Mouse (Mus musculus) forebrain, embryonic 15.5 days (tissue): ENCODE measurements around the gene Cul1. TPM values are rescaled to one million over a fixed set of nuclear protein-coding genes. Genes with fewer than 3 reads are reported as not detected.
"Not testable (repeated sequence)": the region's sequence is repeated elsewhere in the genome, so short reads cannot be mapped to it uniquely, and the experiment has no call there.

Source experiments
- ATAC-seq: fragments of 200-750 bp; cut with Nextera tagmentation; replicated peaks from 2 replicates; pipeline ENCODE4 v1.8.0; 2017; ENCODE audit warnings: mild to moderate bottlenecking, moderate TSS enrichment, moderate library complexity
- H3K27ac ChIP-seq: fragments of 300-500 bp; sonication (generic); replicated peaks from 2 replicates; pipeline ENCODE4 v1.5.1; 2015; ENCODE audit warnings: mild to moderate bottlenecking, inconsistent platforms
- H3K27me3 ChIP-seq: fragments of 300-500 bp; sonication (generic); 2 replicates; pipeline ENCODE4 v1.6.1; 2015; ENCODE audit warnings: inconsistent platforms
- H3K36me3 ChIP-seq: fragments of 300-500 bp; sonication (generic); 2 replicates; pipeline ENCODE4 v1.6.1; 2015; ENCODE audit warnings: mild to moderate bottlenecking, inconsistent platforms
- H3K4me1 ChIP-seq: fragments of 300-500 bp; sonication (generic); 2 replicates; pipeline ENCODE4 v1.6.1; 2015; ENCODE audit warnings: inconsistent platforms
- H3K4me2 ChIP-seq: fragments of 300-500 bp; sonication (generic); replicated peaks from 2 replicates; pipeline ENCODE4 v1.6.1; 2015; ENCODE audit warnings: mild to moderate bottlenecking, inconsistent platforms
- H3K4me3 ChIP-seq: fragments of 300-500 bp; sonication (generic); 2 replicates; pipeline ENCODE4 v1.5.1; 2015; ENCODE audit warnings: mild to moderate bottlenecking, inconsistent platforms
- H3K9ac ChIP-seq: fragments of 300-500 bp; sonication (generic); replicated peaks from 2 replicates; pipeline ENCODE4 v1.6.1; 2015; ENCODE audit warnings: mild to moderate bottlenecking, inconsistent platforms
- H3K9me3 ChIP-seq: fragments of 300-500 bp; sonication (generic); 2 replicates; pipeline ENCODE4 v1.6.1; 2016; ENCODE audit warnings: inconsistent platforms
- WGBS: fragments of 180-500 bp; shearing (Covaris S2); methylation state at CpG from one replicate; pipeline ENCODE4 v1.1.7; 2015; ENCODE audit warnings: mixed read lengths; 5-methylcytosine and 5-hydroxymethylcytosine counted together
- polyA plus RNA-seq: library from polyadenylated mRNA; unstranded; fragments of >200 nt; fragmentation: Nextera tagmentation; extraction: Ambion mirVana; gene quantifications from 2 replicates; pipeline ENCODE4 v1.2.1, GENCODE M21; 2015

Cul1 gene
- 180 and 183 TPM in 2 replicates for polyA plus RNA-seq

GRCm38 (mm10) chr6:47453098-47453497 is at the start of gene Cul1:
Gene Cul1 (plus strand): TSS chr6:47453398.
- H3K4me3 ChIP-seq: peak within 1 kb of the TSS; percentile 100
- no peaks in the 10 kb centered on the region for H3K27me3 ChIP-seq
- peaks cover 35% of the 10 kb centered on the region for H3K4me1 ChIP-seq
- WGBS: 40% methylated on average over 2 of the region's 2 CpGs
- no peaks in the 10 kb centered on the region for H3K36me3 ChIP-seq
- H3K9me3 ChIP-seq: no peaks in the 10 kb centered on the region
- H3K27ac ChIP-seq: peak within 1 kb of the TSS; percentile 98
- H3K4me2 ChIP-seq: peak within 1 kb of the TSS; percentile 78
- no peak for ATAC-seq
- H3K9ac ChIP-seq: peak within 1 kb of the TSS; percentile 99

GRCm38 (mm10) chr6:47404419-47405382 is 48.5 kb upstream of the Cul1 start:
- no peak overlapping the region for H3K4me3 ChIP-seq
- WGBS: 76% methylated on average over 11 of the region's 11 CpGs
- peaks cover 4% of the 10 kb centered on the region; the same call in 1 of the 2 replicates for H3K4me1 ChIP-seq
- H3K4me2 ChIP-seq: no peak overlapping the region
- ATAC-seq: 0 out of 2 replicates have a peak, but pooled peaks have one; percentile 53
- H3K9ac ChIP-seq: no peak overlapping the region
- no peaks in the 10 kb centered on the region for H3K9me3 ChIP-seq
- H3K27me3 ChIP-seq: no peaks in the 10 kb centered on the region
- H3K36me3 ChIP-seq: no peaks in the 10 kb centered on the region
- H3K27ac ChIP-seq: no peak overlapping the region; the same call in 1 of the 2 replicates

GRCm38 (mm10) chr6:47412886-47413606 is 40.2 kb upstream of the Cul1 start:
- Histone ChIP-seq H3K4me2 (no peak overlapping the region), H3K36me3 (no peaks in the 10 kb centered on the region), H3K27me3 (no peaks in the 10 kb centered on the region), H3K4me3 (no peak overlapping the region), H3K9ac (no peak overlapping the region), H3K9me3 (no peaks in the 10 kb centered on the region), H3K27ac (peak overlapping the region; percentile 47), H3K4me1 (peaks cover 9% of the 10 kb centered on the region)
- ATAC-seq: peak; percentile 89
- 28% methylated on average over 4 of the region's 4 CpGs for WGBS

GRCm38 (mm10) chr6:47413656-47414055 is 39.5 kb upstream of the Cul1 start:
- ATAC-seq: no peak
- H3K4me1 ChIP-seq: peaks cover 9% of the 10 kb centered on the region
- no peak overlapping the region for H3K4me3 ChIP-seq

GRCm38 (mm10) chr6:47418691-47419090 is 34.5 kb upstream of the Cul1 start:
- Histone ChIP-seq H3K27ac (no peak overlapping the region), H3K9me3 (no peaks in the 10 kb centered on the region), H3K4me1 (no peaks in the 10 kb centered on the region), H3K4me2 (no peak overlapping the region), H3K9ac (no peak overlapping the region), H3K4me3 (no peak overlapping the region), H3K27me3 (no peaks in the 10 kb centered on the region), H3K36me3 (no peaks in the 10 kb centered on the region)
- ATAC-seq: no peak
- 61% methylated on average over 3 of the region's 3 CpGs for whole genome bisulfite sequencing

More at GRCm38 (mm10) chr6:47413656-47414055, 39.5 kb upstream of the Cul1 start:
- 28% methylated on average over 2 of the region's 2 CpGs for WGBS
- peak overlapping the region; percentile 47 for H3K27ac ChIP-seq
- H3K27me3 ChIP-seq: no peaks in the 10 kb centered on the region
- H3K36me3 ChIP-seq: no peaks in the 10 kb centered on the region
- H3K9me3 ChIP-seq: no peaks in the 10 kb centered on the region
- H3K4me2 ChIP-seq: no peak overlapping the region
- no peak overlapping the region for H3K9ac ChIP-seq

- Histone ChIP-seq H3K27me3 (no peaks in the 10 kb centered on the region), H3K36me3 (no peaks in the 10 kb centered on the region), H3K9ac (no peak overlapping the region), H3K27ac (peak overlapping the region; percentile 65), H3K4me3 (no peak overlapping the region), H3K4me1 (no peaks in the 10 kb centered on the region), H3K9me3 (no peaks in the 10 kb centered on the region), H3K4me2 (no peak overlapping the region)
- ATAC-seq: no peak
Measured at GRCm38 (mm10) chr6:47420156-47420555, 33.0 kb upstream of the Cul1 start.

- Histone ChIP-seq H3K4me3 (no peak overlapping the region), H3K27me3 (no peaks in the 10 kb centered on the region), H3K4me1 (no peaks in the 10 kb centered on the region), H3K9ac (no peak overlapping the region), H3K9me3 (no peaks in the 10 kb centered on the region), H3K36me3 (no peaks in the 10 kb centered on the region), H3K4me2 (no peak overlapping the region), H3K27ac (peak overlapping the region; percentile 65)
- 62% methylated on average over 1 of the region's 1 CpGs for WGBS
- no peak; the same call in 1 of the 2 replicates for ATAC-seq
Measured at GRCm38 (mm10) chr6:47421221-47421620, 32.0 kb upstream of the Cul1 start.

GRCm38 (mm10) chr6:47426136-47426535 is 27.1 kb upstream of the Cul1 start:
- H3K9ac ChIP-seq: no peak overlapping the region
- H3K4me2 ChIP-seq: no peak overlapping the region
- no peaks in the 10 kb centered on the region for H3K27me3 ChIP-seq
- H3K4me1 ChIP-seq: no peaks in the 10 kb centered on the region
- WGBS: 58% methylated on average over 1 of the region's 1 CpGs
- no peak overlapping the region for H3K27ac ChIP-seq
- H3K36me3 ChIP-seq: no peaks in the 10 kb centered on the region
- no peak overlapping the region for H3K4me3 ChIP-seq
- ATAC-seq: no peak
- no peaks in the 10 kb centered on the region for H3K9me3 ChIP-seq

GRCm38 (mm10) chr6:47426556-47426955 is 26.6 kb upstream of the Cul1 start:
- H3K9ac ChIP-seq, H3K4me3 ChIP-seq, H3K4me1 ChIP-seq, H3K9me3 ChIP-seq, H3K27me3 ChIP-seq, H3K36me3 ChIP-seq, ATAC-seq, H3K4me2 ChIP-seq, H3K27ac ChIP-seq: not testable (repeated sequence)
- whole genome bisulfite sequencing: 89% methylated on average over 4 of the region's 4 CpGs

GRCm38 (mm10) chr6:47432795-47433194 is 20.4 kb upstream of the Cul1 start:
- not testable (repeated sequence) for H3K4me2 ChIP-seq, H3K9me3 ChIP-seq
- 91% methylated on average over 12 of the region's 12 CpGs for WGBS

GRCm38 (mm10) chr6:47440080-47440479 is 13.1 kb upstream of the Cul1 start:
- H3K4me1 ChIP-seq: no peaks in the 10 kb centered on the region
- H3K4me3 ChIP-seq: no peak overlapping the region
- 84% methylated on average over 2 of the region's 2 CpGs for WGBS
- H3K4me2 ChIP-seq: no peak overlapping the region
- no peak overlapping the region for H3K27ac ChIP-seq
- no peaks in the 10 kb centered on the region for H3K27me3 ChIP-seq
- no peaks in the 10 kb centered on the region for H3K9me3 ChIP-seq
- no peak overlapping the region for H3K9ac ChIP-seq
- no peak for ATAC-seq
- no peaks in the 10 kb centered on the region for H3K36me3 ChIP-seq

More at GRCm38 (mm10) chr6:47432795-47433194, 20.4 kb upstream of the Cul1 start:
- not testable (repeated sequence) for H3K4me1 ChIP-seq, H3K9ac ChIP-seq, ATAC-seq, H3K27ac ChIP-seq, H3K27me3 ChIP-seq, H3K4me3 ChIP-seq, H3K36me3 ChIP-seq

- H3K4me3 ChIP-seq: no peak overlapping the region
- no peaks in the 10 kb centered on the region for H3K27me3 ChIP-seq
- no peaks in the 10 kb centered on the region for H3K36me3 ChIP-seq
- H3K9ac ChIP-seq: no peak overlapping the region
- no peak for ATAC-seq
- no peaks in the 10 kb centered on the region for H3K4me1 ChIP-seq
- WGBS: 82% methylated on average over 1 of the region's 1 CpGs
- H3K4me2 ChIP-seq: no peak overlapping the region
- H3K27ac ChIP-seq: no peak overlapping the region
- H3K9me3 ChIP-seq: no peaks in the 10 kb centered on the region
Measured at GRCm38 (mm10) chr6:47447658-47448057, 5.5 kb upstream of the Cul1 start.
